Mouse (Mus musculus) telencephalon, adult 2 months (tissue): ENCODE data around the gene Slc22a18.
"Not testable (repeated sequence)": the region's sequence is repeated elsewhere in the genome, so short reads cannot be mapped to it uniquely, and the experiment has no call there.

ENCODE experiments used
- DNase-seq: peaks from one replicate; pipeline ENCODE4 v3.0.0-alpha.2; 2011; ENCODE audit warnings: low read depth, low spot score

The Slc22a18 gene

GRCm38 (mm10) chr7:143502418-143503200, 29.1 kb downstream of the Slc22a18 start, which contains the start of gene Phlda2:
Gene Phlda2 (minus strand): TSS chr7:143503150.
- DNase-seq = no peak

- no peak for DNase-seq
Measured at GRCm38 (mm10) chr7:143503926-143504325, 30.4 kb downstream of the Slc22a18 start.

GRCm38 (mm10) chr7:143505411-143505810, 31.9 kb downstream of the Slc22a18 start:
- no peak for DNase-seq

GRCm38 (mm10) chr7:143505823-143506222, 32.3 kb downstream of the Slc22a18 start:
- DNase-seq = no peak

GRCm38 (mm10) chr7:143506271-143506670, 32.7 kb downstream of the Slc22a18 start:
- no peak for DNase-seq

GRCm38 (mm10) chr7:143506675-143507074, 33.1 kb downstream of the Slc22a18 start:
- DNase-seq = no peak

GRCm38 (mm10) chr7:143509566-143509965, 36.0 kb downstream of the Slc22a18 start:
- no peak for DNase-seq

GRCm38 (mm10) chr7:143510593-143511334, 37.2 kb downstream of the Slc22a18 start:
- DNase-seq = no peak

- no peak for DNase-seq
Measured at GRCm38 (mm10) chr7:143511335-143511712, 37.8 kb downstream of the Slc22a18 start.

- no peak for DNase-seq
Measured at GRCm38 (mm10) chr7:143513763-143514415, 40.4 kb downstream of the Slc22a18 start.

GRCm38 (mm10) chr7:143514416-143514768, 40.9 kb downstream of the Slc22a18 start:
- no peak for DNase-seq

GRCm38 (mm10) chr7:143519333-143519732, 45.8 kb downstream of the Slc22a18 start:
- no peak for DNase-seq

- no peak for DNase-seq
Measured at GRCm38 (mm10) chr7:143532410-143532809, 58.9 kb downstream of the Slc22a18 start.

GRCm38 (mm10) chr7:143533284-143533683, 59.7 kb downstream of the Slc22a18 start:
- DNase-seq = no peak

- no peak for DNase-seq
Measured at GRCm38 (mm10) chr7:143536251-143536650, 62.7 kb downstream of the Slc22a18 start.

- DNase-seq = not testable (repeated sequence)
Measured at GRCm38 (mm10) chr7:143538229-143538628, 64.7 kb downstream of the Slc22a18 start.

- no peak for DNase-seq
Measured at GRCm38 (mm10) chr7:143538671-143539070, 65.1 kb downstream of the Slc22a18 start.

GRCm38 (mm10) chr7:143544368-143544767, 70.8 kb downstream of the Slc22a18 start:
- DNase-seq = no peak

GRCm38 (mm10) chr7:143546554-143546953, 73.0 kb downstream of the Slc22a18 start:
- DNase-seq = no peak

GRCm38 (mm10) chr7:143548231-143548961, 74.9 kb downstream of the Slc22a18 start:
- no peak for DNase-seq
